Mouse (Mus musculus) gonadal fat pad, adult 2 months (tissue): Measurements from ENCODE around the gene Cmc4. TPM values are rescaled to one million over a fixed set of nuclear protein-coding genes. Genes with fewer than 3 reads are reported as not detected.

Experiments
- DNase-seq: peaks from one replicate; pipeline ENCODE4 v3.0.0-alpha.2; 2012; ENCODE audit warnings: low read depth
- polyA plus RNA-seq: library from polyadenylated mRNA; depleted of rRNA; stranded (reverse); fragments of >200 nt; gene quantifications from 2 replicates; pipeline ENCODE4 v1.2.3, GENCODE M21; 2012; rRNA removed

The Cmc4 gene
- polyA plus RNA-seq, result 3.9 and 4.8 TPM in 2 replicates

- no peak for DNase-seq
Measured at GRCm38 (mm10) chrX:75415936-75416785, at the start of gene Cmc4, which contains the start of the genes Mtcp1 and Brcc3. Cmc4 (minus strand) TSS chrX:75416584. Mtcp1 (minus strand) TSS chrX:75416588. Brcc3 (plus strand) TSS chrX:75416628.

GRCm38 (mm10) chrX:75454597-75454996 lies 38.2 kb upstream of the Cmc4 start:
- no peak for DNase-seq

GRCm38 (mm10) chrX:75409711-75410110 lies 6.7 kb downstream of the Cmc4 start:
- DNase-seq, result no peak

GRCm38 (mm10) chrX:75403350-75403749 lies 13.0 kb downstream of the Cmc4 start:
- DNase-seq, result no peak

GRCm38 (mm10) chrX:75402668-75403067 lies 13.7 kb downstream of the Cmc4 start:
- DNase-seq, result no peak

GRCm38 (mm10) chrX:75399471-75399870 lies 16.9 kb downstream of the Cmc4 start:
- no peak for DNase-seq

- DNase-seq, result no peak
Measured at GRCm38 (mm10) chrX:75382195-75382771, 34.1 kb downstream of the Cmc4 start, which contains the start of the genes Fundc2 and F8. Fundc2 (plus strand) TSS chrX:75382399. F8 (minus strand) TSS chrX:75382615.

- DNase-seq, result no peak
Measured at GRCm38 (mm10) chrX:75381699-75382098, 34.7 kb downstream of the Cmc4 start.

- no peak for DNase-seq
Measured at GRCm38 (mm10) chrX:75381176-75381575, 35.2 kb downstream of the Cmc4 start.

- no peak for DNase-seq
Measured at GRCm38 (mm10) chrX:75376815-75377214, 39.6 kb downstream of the Cmc4 start.

GRCm38 (mm10) chrX:75372666-75373425 lies 43.5 kb downstream of the Cmc4 start:
- DNase-seq, result no peak

GRCm38 (mm10) chrX:75370197-75370596 lies 46.2 kb downstream of the Cmc4 start:
- no peak for DNase-seq

Other genes with a start within 250 kb of the Cmc4 start
- gene Fundc2, start 34.2 kb downstream of the Cmc4 start, polyA plus RNA-seq, result 11.2 and 11.3 TPM in 2 replicates
- 2.0 and 2.1 TPM in 2 replicates for gene F8, start 34.0 kb downstream of the Cmc4 start, polyA plus RNA-seq
- gene Mtcp1, start within 50 bp of the Cmc4 start, polyA plus RNA-seq, result 6.4 and 7.1 TPM in 2 replicates
- gene Brcc3, start within 50 bp of the Cmc4 start, polyA plus RNA-seq, result 7.8 and 7.9 TPM in 2 replicates
- 4.7 and 6.5 TPM in 2 replicates for gene Vbp1, start 97.7 kb upstream of the Cmc4 start, polyA plus RNA-seq
- gene Rab39b, start 161.6 kb upstream of the Cmc4 start, polyA plus RNA-seq, result 0.27 and 0.58 TPM in 2 replicates